Mouse (Mus musculus) heart, postnatal 4 days (tissue): ENCODE measurements around the gene Dnajb8. TPM values are rescaled to one million over a fixed set of nuclear protein-coding genes. Genes with fewer than 3 reads are reported as not detected.

Source experiments
- DNase-seq: peaks from one replicate; pipeline ENCODE4 v3.0.0; 2021
- total RNA-seq, 2 experiments: library from RNA; stranded (reverse); gene quantifications; 2 replicates each; pipeline ENCODE4 v1.2.3; 2021

The Dnajb8 gene
- total RNA-seq, 2 experiments from 2014 or later: not detected

GRCm38 (mm10) chr6:88199718-88200692, 22.1 kb upstream of the Dnajb8 start:
- DNase-seq: peak; percentile 23

GRCm38 (mm10) chr6:88200693-88201609, 21.1 kb upstream of the Dnajb8 start:
- DNase-seq: no peak

GRCm38 (mm10) chr6:88201926-88202700, 20.0 kb upstream of the Dnajb8 start:
- no peak for DNase-seq

GRCm38 (mm10) chr6:88202921-88203690, 19.0 kb upstream of the Dnajb8 start:
- peak; percentile 56 for DNase-seq

- no peak for DNase-seq
Observed at GRCm38 (mm10) chr6:88203791-88204405, 18.2 kb upstream of the Dnajb8 start.

GRCm38 (mm10) chr6:88204531-88205385, 17.3 kb upstream of the Dnajb8 start:
- DNase-seq: peak; percentile 55

GRCm38 (mm10) chr6:88205386-88205700, 16.7 kb upstream of the Dnajb8 start:
- DNase-seq: no peak

- peak; percentile 45 for DNase-seq
Observed at GRCm38 (mm10) chr6:88205937-88206336, 16.1 kb upstream of the Dnajb8 start.

- no peak for DNase-seq
Observed at GRCm38 (mm10) chr6:88206566-88206965, 15.5 kb upstream of the Dnajb8 start.

- DNase-seq: no peak
Observed at GRCm38 (mm10) chr6:88207403-88208033, 14.6 kb upstream of the Dnajb8 start.

GRCm38 (mm10) chr6:88208321-88208720, 13.7 kb upstream of the Dnajb8 start:
- DNase-seq: no peak

GRCm38 (mm10) chr6:88209453-88209852, 12.6 kb upstream of the Dnajb8 start:
- DNase-seq: no peak

GRCm38 (mm10) chr6:88210182-88210581, 11.9 kb upstream of the Dnajb8 start:
- DNase-seq: no peak

GRCm38 (mm10) chr6:88215797-88216196, 6.3 kb upstream of the Dnajb8 start:
- DNase-seq: no peak

- DNase-seq: no peak
Observed at GRCm38 (mm10) chr6:88216199-88216598, 5.9 kb upstream of the Dnajb8 start.

- no peak for DNase-seq
Observed at GRCm38 (mm10) chr6:88219094-88219493, 3.0 kb upstream of the Dnajb8 start.

- no peak for DNase-seq
Observed at GRCm38 (mm10) chr6:88226570-88226994, 4.5 kb downstream of the Dnajb8 start.

GRCm38 (mm10) chr6:88227537-88227936, 5.5 kb downstream of the Dnajb8 start:
- DNase-seq: no peak

GRCm38 (mm10) chr6:88229221-88229620, 7.2 kb downstream of the Dnajb8 start:
- no peak for DNase-seq

- no peak for DNase-seq
Observed at GRCm38 (mm10) chr6:88231821-88232220, 9.8 kb downstream of the Dnajb8 start.
